Mouse (Mus musculus) C2C12 (cell line): ENCODE measurements around the gene Aldh1l1. TPM values are rescaled to one million over a fixed set of nuclear protein-coding genes. Genes with fewer than 3 reads are reported as not detected.

Experiments used
- H3K27me3 ChIP-seq: one replicate; pipeline ENCODE4 v1.6.1; 2011; ENCODE audit not compliant: control insufficient read depth, insufficient read depth, insufficient read length
- H3K36me3 ChIP-seq: one replicate; pipeline ENCODE4 v1.6.1; 2011; ENCODE audit not compliant: control insufficient read depth, insufficient read depth
- H3K4me3 ChIP-seq: one replicate; pipeline ENCODE4 v1.5.1; 2011; ENCODE audit warnings: mild to moderate bottlenecking, control low read depth; ENCODE audit not compliant: poor library complexity, insufficient read depth, severe bottlenecking
- H3K79me2 ChIP-seq: one replicate; pipeline ENCODE4 v1.6.1; 2011; ENCODE audit not compliant: control insufficient read depth, insufficient read depth
- H3K79me3 ChIP-seq: one replicate; pipeline ENCODE4 v1.6.1; 2011; ENCODE audit warnings: low read depth, control low read depth
- H3ac ChIP-seq: one replicate; pipeline ENCODE3; 2011; ENCODE audit warnings: low read depth; ENCODE audit not compliant: control insufficient read depth, insufficient read length
- CEBPB ChIP-seq: IDR thresholded peaks from one replicate; pipeline ENCODE4 v1.6.1; 2011; ENCODE audit warnings: low read depth, mild to moderate bottlenecking, control low read depth, moderate library complexity
- CTCF ChIP-seq: IDR thresholded peaks from one replicate; pipeline ENCODE4 v1.5.1; 2011; ENCODE audit not compliant: control insufficient read depth, insufficient read depth, insufficient read length
- FOSL1 ChIP-seq: IDR thresholded peaks from one replicate; pipeline ENCODE4 v1.8.0; 2011; ENCODE audit warnings: mild to moderate bottlenecking, low read length; ENCODE audit not compliant: poor library complexity, insufficient read depth, severe bottlenecking
- MAX ChIP-seq: IDR thresholded peaks from one replicate; pipeline ENCODE4 v1.6.1; 2011; ENCODE audit warnings: mild to moderate bottlenecking, control low read depth
- MYOD1 ChIP-seq: IDR thresholded peaks from one replicate; pipeline ENCODE4 v1.6.1; 2011; ENCODE audit warnings: low read depth; ENCODE audit not compliant: control insufficient read depth, insufficient read length
- MYOG ChIP-seq: IDR thresholded peaks from one replicate; pipeline ENCODE4 v1.6.1; 2011; ENCODE audit not compliant: control insufficient read depth, insufficient read length; ENCODE audit errors: extremely low read depth
- USF1 ChIP-seq: IDR thresholded peaks from one replicate; pipeline ENCODE4 v1.6.1; 2011; ENCODE audit warnings: low read depth, mild to moderate bottlenecking, control low read depth, moderate library complexity
- polyA plus RNA-seq: library from polyadenylated mRNA; unstranded; fragments of >200 nt; fragmentation: generic; extraction: Trizol; gene quantifications from one replicate; pipeline ENCODE4 v1.2.1, GENCODE M21; 2012; ENCODE audit warnings: missing spikeins

Gene Aldh1l1
- polyA plus RNA-seq, 1 experiment = 0.16 TPM

DNA sequence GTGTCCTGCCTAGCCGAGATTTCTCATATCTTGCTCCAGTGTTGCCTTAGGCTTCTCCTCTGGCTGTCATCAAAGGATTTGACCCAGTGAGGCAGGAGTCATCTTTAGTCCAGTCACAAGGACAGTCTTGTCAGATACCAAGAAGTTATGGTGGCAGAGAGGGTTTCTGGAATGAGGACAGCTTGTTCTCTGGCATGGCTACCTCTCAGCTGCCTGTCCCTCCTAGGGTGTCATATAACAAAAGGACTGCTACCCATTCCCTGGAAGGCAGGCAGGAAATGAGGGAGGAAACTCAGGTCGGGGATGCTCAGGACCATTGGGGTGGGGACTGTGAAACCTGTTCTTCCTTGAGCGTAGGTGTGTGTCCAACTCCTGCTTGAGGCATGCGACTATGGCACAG, 14.1 kb upstream of the Aldh1l1 start:
- H3K79me3 ChIP-seq = no peaks in the 10 kb centered on the region

GRCm38 (mm10) chr6:90472697-90473096, 13.5 kb upstream of the Aldh1l1 start:
- H3ac ChIP-seq = no peak overlapping the region
- H3K36me3 ChIP-seq = no peaks in the 10 kb centered on the region
- TF ChIP-seq CTCF = no peak
- TF ChIP-seq MYOD1 = no peak
- TF ChIP-seq FOSL1 = no peak
- TF ChIP-seq CEBPB = no peak
- no peak for TF ChIP-seq MAX
- TF ChIP-seq USF1 = no peak
- no peak for TF ChIP-seq MYOG
- no peaks in the 10 kb centered on the region for H3K79me3 ChIP-seq
- H3K27me3 ChIP-seq = peaks cover 21% of the 10 kb centered on the region
- no peaks in the 10 kb centered on the region for H3K79me2 ChIP-seq
- no peak overlapping the region for H3K4me3 ChIP-seq

More for the DNA sequence above, 14.1 kb upstream of the Aldh1l1 start:
- Histone ChIP-seq H3K79me2 (no peaks in the 10 kb centered on the region), H3K36me3 (no peaks in the 10 kb centered on the region), H3ac (no peak overlapping the region), H3K4me3 (no peak overlapping the region), H3K27me3 (peaks cover 21% of the 10 kb centered on the region)
- TF ChIP-seq MAX (no peak), CEBPB (no peak), MYOG (no peak), MYOD1 (no peak), CTCF (no peak), FOSL1 (no peak), USF1 (no peak)

- no peak for TF ChIP-seq CTCF
- TF ChIP-seq CEBPB = no peak
- H3K27me3 ChIP-seq = peaks cover 21% of the 10 kb centered on the region
- no peak overlapping the region for H3K4me3 ChIP-seq
- H3ac ChIP-seq = no peak overlapping the region
- H3K36me3 ChIP-seq = no peaks in the 10 kb centered on the region
- H3K79me2 ChIP-seq = no peaks in the 10 kb centered on the region
- no peaks in the 10 kb centered on the region for H3K79me3 ChIP-seq
Observed at GRCm38 (mm10) chr6:90473630-90474360, 12.4 kb upstream of the Aldh1l1 start.

DNA sequence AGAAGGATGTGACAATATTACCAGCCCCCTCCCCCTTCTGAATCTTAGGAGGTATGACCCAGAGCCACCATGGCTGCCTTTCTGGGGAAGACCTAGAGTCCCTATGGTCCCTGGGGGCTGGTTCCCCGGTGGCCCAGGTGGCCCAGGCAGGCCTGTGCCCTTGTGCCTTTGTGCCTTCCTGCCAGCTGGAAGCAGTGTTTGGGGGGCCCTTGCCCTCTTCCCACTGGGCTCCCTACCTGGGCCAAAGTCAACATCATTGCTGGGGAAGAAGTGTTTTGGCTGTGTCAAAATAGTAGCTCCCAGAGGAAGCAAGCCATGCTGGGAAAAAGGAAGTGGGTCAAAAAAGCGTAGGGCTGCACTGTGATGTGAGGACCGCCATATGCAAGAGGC, 11.9 kb upstream of the Aldh1l1 start:
- no peak overlapping the region for H3K4me3 ChIP-seq
- TF ChIP-seq MYOD1 (no peak), USF1 (no peak), MAX (no peak), CEBPB (no peak), FOSL1 (no peak), MYOG (no peak), CTCF (no peak)
- H3K27me3 ChIP-seq = peaks cover 17% of the 10 kb centered on the region
- no peaks in the 10 kb centered on the region for H3K36me3 ChIP-seq
- H3K79me3 ChIP-seq = no peaks in the 10 kb centered on the region
- H3K79me2 ChIP-seq = no peaks in the 10 kb centered on the region
- no peak overlapping the region for H3ac ChIP-seq

DNA sequence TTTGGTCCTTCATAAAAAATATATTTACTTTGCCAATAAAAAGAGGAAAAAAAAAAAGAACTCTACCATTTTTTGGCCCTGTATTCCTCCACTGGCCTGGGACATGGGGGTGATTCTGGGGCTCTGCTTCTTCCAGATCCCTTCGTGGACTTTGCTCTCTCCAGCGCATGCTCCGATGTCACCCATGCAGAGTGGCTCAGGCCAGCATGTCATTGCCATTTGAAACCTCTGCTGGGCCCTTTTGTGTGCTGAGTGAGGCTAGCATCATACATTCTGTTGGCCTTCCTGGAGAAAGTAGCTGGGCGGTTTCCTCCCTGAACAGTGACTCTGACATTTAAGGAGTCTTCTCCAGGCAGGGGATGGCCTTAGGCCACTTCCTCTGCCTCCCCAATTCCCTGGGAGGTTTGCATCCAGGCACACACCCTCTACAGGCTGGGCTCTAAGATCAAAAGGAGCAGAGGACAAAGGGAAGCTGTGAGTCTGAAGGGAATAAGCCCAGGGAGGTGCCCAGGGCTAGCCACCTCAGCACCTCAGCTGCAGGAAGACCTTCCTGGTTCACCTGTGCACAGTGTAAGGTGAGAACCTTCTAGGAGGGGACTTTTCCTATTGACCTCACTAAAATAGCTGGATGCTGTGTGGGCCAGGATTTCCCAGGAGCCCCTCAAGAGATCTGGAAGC, 10.9 kb upstream of the Aldh1l1 start:
- Histone ChIP-seq H3K27me3 (peaks cover 16% of the 10 kb centered on the region), H3K79me3 (no peaks in the 10 kb centered on the region), H3K36me3 (no peaks in the 10 kb centered on the region), H3K4me3 (no peak overlapping the region), H3ac (no peak overlapping the region), H3K79me2 (no peaks in the 10 kb centered on the region)
- no peak for TF ChIP-seq CEBPB

- H3ac ChIP-seq = no peak overlapping the region
- H3K79me3 ChIP-seq = no peaks in the 10 kb centered on the region
- H3K27me3 ChIP-seq = peaks cover 16% of the 10 kb centered on the region
- TF ChIP-seq MYOG = no peak
- no peak for TF ChIP-seq MYOD1
- no peak for TF ChIP-seq USF1
- TF ChIP-seq CEBPB = no peak
- no peak for TF ChIP-seq FOSL1
- no peak for TF ChIP-seq CTCF
- TF ChIP-seq MAX = no peak
- no peaks in the 10 kb centered on the region for H3K79me2 ChIP-seq
- no peaks in the 10 kb centered on the region for H3K36me3 ChIP-seq
- H3K4me3 ChIP-seq = no peak overlapping the region
Observed at GRCm38 (mm10) chr6:90475854-90476212, 10.4 kb upstream of the Aldh1l1 start.
